Mouse (Mus musculus) cortical plate, adult 2 months (tissue): Measurements from ENCODE around the gene Serpini2.

Experiments
- CTCF ChIP-seq: fragments of 200-500 bp; IDR thresholded peaks from 2 replicates; pipeline ENCODE4 v1.5.1; 2011; ENCODE audit warnings: mild to moderate bottlenecking, control low read depth, low read length; ENCODE audit not compliant: insufficient read depth; ENCODE audit errors: extremely low read depth
- POLR2A ChIP-seq: fragments of 200-500 bp; IDR thresholded peaks from 2 replicates; pipeline ENCODE4 v1.6.1; 2011; ENCODE audit warnings: mild to moderate bottlenecking, low read length, control low read depth; ENCODE audit not compliant: insufficient read depth; ENCODE audit errors: extremely low read depth

DNA sequence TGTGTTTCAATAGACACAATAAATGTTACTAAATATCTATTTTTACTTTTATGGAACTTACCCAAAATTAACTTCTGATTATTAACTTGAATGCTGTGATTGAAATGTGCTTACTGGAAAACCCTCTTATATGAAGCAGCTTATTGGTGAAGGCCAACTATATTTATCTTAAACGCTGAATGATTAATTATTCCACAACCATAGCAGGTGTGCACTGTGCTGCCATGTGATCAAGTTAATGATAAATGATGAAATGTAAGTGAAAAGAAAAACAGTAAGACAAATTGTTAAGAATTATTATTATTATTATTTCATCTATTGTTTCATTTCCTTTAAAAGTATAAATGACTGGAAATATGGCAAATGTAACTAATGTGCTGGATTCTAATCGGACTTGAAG lies at the start of gene Serpini2:
- no peak for TF ChIP-seq CTCF
- no peak for TF ChIP-seq POLR2A
